Mouse (Mus musculus) neural tube, embryonic 11.5 days (tissue): ENCODE measurements around the gene Adgrv1. TPM values are rescaled to one million over a fixed set of nuclear protein-coding genes. Genes with fewer than 3 reads are reported as not detected.

Experiments
- ATAC-seq: fragments of 200-750 bp; cut with Nextera tagmentation; 2 replicates; pipeline ENCODE4 v1.8.0; 2017; ENCODE audit warnings: moderate number of reproducible peaks, mild to moderate bottlenecking, moderate TSS enrichment, moderate library complexity; ENCODE audit not compliant: insufficient read depth, low FRiP score, low TSS enrichment
- DNase-seq: peaks from one replicate; pipeline ENCODE4 v3.0.0-alpha.2; 2015; ENCODE audit warnings: low spot score
- H3K27ac ChIP-seq: fragments of 300-500 bp; sonication (generic); 2 replicates; pipeline ENCODE4 v1.5.1; 2014; ENCODE audit warnings: low read depth, mild to moderate bottlenecking, low read length
- H3K27me3 ChIP-seq: fragments of 300-500 bp; sonication (generic); 2 replicates; pipeline ENCODE4 v1.6.1; 2014; ENCODE audit warnings: mild to moderate bottlenecking, low read length, mixed read lengths; ENCODE audit not compliant: control insufficient read depth, insufficient read depth
- H3K36me3 ChIP-seq: fragments of 300-500 bp; sonication (generic); 2 replicates; pipeline ENCODE4 v1.6.1; 2014; ENCODE audit warnings: mild to moderate bottlenecking, low read length, moderate library complexity, mixed read lengths; ENCODE audit not compliant: control insufficient read depth, insufficient read depth
- H3K4me1 ChIP-seq: fragments of 300-500 bp; sonication (generic); 2 replicates; pipeline ENCODE4 v1.6.1; 2014; ENCODE audit warnings: low read length, mixed read lengths; ENCODE audit not compliant: control insufficient read depth, insufficient read depth
- H3K4me2 ChIP-seq: fragments of 300-500 bp; sonication (generic); 2 replicates; pipeline ENCODE4 v1.6.1; 2014; ENCODE audit warnings: low read depth, mild to moderate bottlenecking, moderate library complexity
- H3K4me3 ChIP-seq: fragments of 300-500 bp; sonication (generic); 2 replicates; pipeline ENCODE4 v1.5.1; 2014; ENCODE audit warnings: low read depth, low read length
- H3K9ac ChIP-seq: fragments of 300-500 bp; sonication (generic); 2 replicates; pipeline ENCODE4 v1.6.1; 2014; ENCODE audit warnings: mild to moderate bottlenecking, low read length
- H3K9me3 ChIP-seq: fragments of 300-500 bp; sonication (generic); 2 replicates; pipeline ENCODE4 v1.6.1; 2016; ENCODE audit warnings: low read length; ENCODE audit not compliant: control insufficient read depth
- WGBS: fragments of 180-500 bp; shearing (Covaris S2); extraction: QIAGEN DNeasy Blood & Tissue Kit; methylation state at CpG from one replicate; pipeline ENCODE4 v1.1.7; 2014; 5-methylcytosine and 5-hydroxymethylcytosine counted together
- polyA plus RNA-seq: library from polyadenylated mRNA; unstranded; fragments of >200 nt; fragmentation: Nextera tagmentation; extraction: Ambion mirVana; gene quantifications from 2 replicates; pipeline ENCODE4 v1.2.1, GENCODE M21; 2014

The Adgrv1 gene
- polyA plus RNA-seq, 1 experiment from 2014 or later, result 35.1 TPM

- no peak for DNase-seq
Measured at GRCm38 (mm10) chr13:81328181-81328580, 304.8 kb downstream of the Adgrv1 start.

DNA sequence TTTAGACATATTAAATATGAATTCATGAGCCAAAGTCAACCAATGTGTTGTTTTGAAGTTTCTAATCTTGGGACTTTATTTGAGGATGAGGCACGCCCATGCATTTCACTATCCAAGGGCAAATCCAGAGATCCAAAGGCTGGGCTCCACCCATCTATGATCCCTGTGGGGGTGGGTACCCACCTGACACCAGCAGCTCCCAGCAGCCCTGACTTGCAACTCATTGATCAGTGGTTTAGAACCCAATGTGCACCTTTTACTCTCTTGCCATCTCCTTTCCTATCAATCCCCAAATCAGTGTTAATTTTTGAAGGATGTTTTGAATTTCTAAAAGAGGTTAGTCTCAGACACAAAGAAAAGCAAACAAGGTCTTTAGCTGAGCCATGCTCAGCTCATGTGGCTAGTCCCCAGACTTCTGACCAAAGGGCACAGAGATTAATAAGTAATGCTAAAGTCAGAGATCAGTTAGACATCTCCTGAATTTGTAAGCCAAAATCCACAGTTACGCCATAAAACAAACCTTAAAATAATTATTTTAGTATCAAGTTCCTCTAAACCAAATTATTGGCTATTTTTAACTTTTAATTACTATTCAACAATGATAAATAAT, 307.2 kb downstream of the Adgrv1 start:
- H3K9ac ChIP-seq, result no peak overlapping the region
- ATAC-seq, result no peak

More at GRCm38 (mm10) chr13:81328181-81328580, 304.8 kb downstream of the Adgrv1 start:
- Histone ChIP-seq H3K27me3 (no peaks in the 10 kb centered on the region), H3K36me3 (no peaks in the 10 kb centered on the region), H3K4me3 (no peak overlapping the region), H3K4me1 (no peaks in the 10 kb centered on the region), H3K9me3 (no peaks in the 10 kb centered on the region), H3K27ac (no peak overlapping the region), H3K9ac (no peak overlapping the region), H3K4me2 (no peak overlapping the region)
- ATAC-seq, result no peak
- WGBS, result 91% methylated on average over 1 of the region's 1 CpGs

GRCm38 (mm10) chr13:81323546-81324316, 309.2 kb downstream of the Adgrv1 start:
- H3K4me1 ChIP-seq, result no peaks in the 10 kb centered on the region
- H3K4me2 ChIP-seq, result no peak overlapping the region

More for the DNA sequence above, 307.2 kb downstream of the Adgrv1 start:
- H3K27ac ChIP-seq, result no peak overlapping the region
- H3K4me3 ChIP-seq, result no peak overlapping the region
- no peaks in the 10 kb centered on the region for H3K36me3 ChIP-seq
- 95% methylated on average over 2 of the region's 2 CpGs for WGBS
- H3K4me2 ChIP-seq, result no peak overlapping the region
- H3K4me1 ChIP-seq, result no peaks in the 10 kb centered on the region
- no peak for DNase-seq
- no peaks in the 10 kb centered on the region for H3K9me3 ChIP-seq
- H3K27me3 ChIP-seq, result no peaks in the 10 kb centered on the region

GRCm38 (mm10) chr13:81316581-81316980, 316.4 kb downstream of the Adgrv1 start:
- WGBS, result 82% methylated on average over 4 of the region's 4 CpGs
- no peak overlapping the region for H3K4me2 ChIP-seq

More at GRCm38 (mm10) chr13:81323546-81324316, 309.2 kb downstream of the Adgrv1 start:
- WGBS, result 95% methylated on average over 3 of the region's 3 CpGs
- H3K4me3 ChIP-seq, result no peak overlapping the region
- H3K27me3 ChIP-seq, result no peaks in the 10 kb centered on the region
- H3K9ac ChIP-seq, result no peak overlapping the region
- H3K27ac ChIP-seq, result no peak overlapping the region
- no peaks in the 10 kb centered on the region for H3K36me3 ChIP-seq
- no peak for DNase-seq
- no peak for ATAC-seq
- H3K9me3 ChIP-seq, result no peaks in the 10 kb centered on the region

DNA sequence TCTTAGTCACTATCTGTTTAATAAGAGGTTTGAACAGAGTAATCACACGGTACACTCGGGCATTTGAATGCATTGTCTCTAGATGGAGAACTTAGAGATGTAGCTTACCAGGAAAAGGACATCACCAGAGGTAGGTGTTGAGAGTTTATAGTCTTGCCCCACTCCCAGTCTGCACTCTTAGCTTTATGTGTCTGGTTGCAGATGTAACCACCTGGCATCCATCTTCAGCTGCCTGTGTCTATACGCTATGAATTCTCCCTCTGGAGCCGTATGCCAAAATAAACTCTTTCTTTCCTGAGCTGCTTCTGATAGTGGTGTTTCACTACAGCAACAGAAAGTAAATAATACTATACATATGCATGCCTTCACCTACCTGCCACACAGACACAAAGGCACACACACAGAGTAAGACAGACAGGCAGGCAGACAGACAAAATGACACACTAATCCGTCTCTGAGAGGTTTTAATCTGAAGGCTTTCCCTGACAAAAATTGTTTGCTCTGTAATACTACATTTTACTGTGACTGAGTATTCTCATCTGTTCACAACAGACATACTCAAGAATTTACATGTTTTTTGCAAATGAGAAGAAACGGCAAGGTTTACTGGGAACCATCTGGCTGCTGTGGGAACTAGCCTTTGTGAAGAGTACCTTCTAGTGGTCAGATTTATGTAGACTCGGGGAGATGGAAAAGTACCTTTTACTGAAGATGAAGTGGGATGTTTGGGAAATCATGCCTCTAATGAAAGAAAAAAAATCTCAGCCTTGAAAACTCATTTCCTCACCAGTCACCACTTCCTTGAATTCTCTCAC, 318.4 kb downstream of the Adgrv1 start:
- H3K9me3 ChIP-seq, result no peaks in the 10 kb centered on the region
- WGBS, result 75% methylated on average over 7 of the region's 7 CpGs
- ATAC-seq, result no peak
- DNase-seq, result no peak
- H3K27ac ChIP-seq, result no peak overlapping the region
- H3K36me3 ChIP-seq, result no peaks in the 10 kb centered on the region
- no peak overlapping the region for H3K4me2 ChIP-seq
- no peaks in the 10 kb centered on the region for H3K4me1 ChIP-seq
- H3K4me3 ChIP-seq, result no peak overlapping the region
- H3K9ac ChIP-seq, result no peak overlapping the region
- H3K27me3 ChIP-seq, result no peaks in the 10 kb centered on the region

More at GRCm38 (mm10) chr13:81316581-81316980, 316.4 kb downstream of the Adgrv1 start:
- Histone ChIP-seq H3K4me1 (no peaks in the 10 kb centered on the region), H3K9ac (no peak overlapping the region), H3K27me3 (no peaks in the 10 kb centered on the region), H3K4me3 (no peak overlapping the region), H3K9me3 (no peaks in the 10 kb centered on the region), H3K36me3 (no peaks in the 10 kb centered on the region), H3K27ac (no peak overlapping the region)
- ATAC-seq (no peak), DNase-seq (no peak)

DNA sequence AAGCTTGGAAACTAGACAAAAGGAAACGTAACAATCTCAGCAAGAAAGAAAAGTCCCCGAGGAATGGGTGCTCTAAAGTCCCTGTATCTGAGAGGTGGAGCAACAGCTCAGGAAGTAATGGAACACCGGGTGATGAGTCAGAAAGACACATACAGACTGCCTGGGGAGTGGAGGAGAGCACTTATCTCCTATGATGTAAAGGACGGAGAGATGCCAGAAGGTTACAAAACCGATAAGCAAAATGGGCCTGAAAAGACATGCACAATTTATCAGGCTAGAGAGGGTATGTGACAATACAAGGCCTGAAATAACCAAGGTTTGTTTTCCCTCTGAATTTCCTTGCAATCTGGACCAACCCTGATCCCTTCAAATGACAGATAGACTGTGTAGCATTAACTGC, 320.8 kb downstream of the Adgrv1 start:
- no peak overlapping the region for H3K27ac ChIP-seq
- H3K9ac ChIP-seq, result no peak overlapping the region
- ATAC-seq (no peak), DNase-seq (no peak)
- H3K36me3 ChIP-seq, result no peaks in the 10 kb centered on the region
- no peaks in the 10 kb centered on the region for H3K4me1 ChIP-seq
- WGBS, result 72% methylated on average over 5 of the region's 5 CpGs
- H3K9me3 ChIP-seq, result no peaks in the 10 kb centered on the region
- H3K27me3 ChIP-seq, result no peaks in the 10 kb centered on the region
- H3K4me3 ChIP-seq, result no peak overlapping the region
- H3K4me2 ChIP-seq, result no peak overlapping the region

DNA sequence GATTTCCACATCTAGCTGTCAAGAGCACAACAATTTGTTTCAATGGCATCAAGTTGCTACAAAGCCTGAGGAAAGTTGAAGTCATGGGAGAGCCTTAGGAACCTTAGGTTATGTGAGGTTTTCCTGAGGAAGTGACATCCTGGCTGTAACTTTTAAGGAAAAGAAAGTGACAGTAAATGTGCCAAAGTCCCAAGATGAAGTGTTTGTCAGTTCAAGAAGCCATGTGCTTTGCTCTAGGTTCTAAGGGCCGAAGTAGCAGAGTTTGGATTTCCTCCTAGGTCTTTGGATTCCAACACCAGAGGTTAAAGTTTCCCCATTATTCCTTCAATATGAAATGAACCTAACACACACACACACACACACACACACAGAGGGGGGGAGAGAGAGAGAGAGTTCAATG, 332.1 kb downstream of the Adgrv1 start:
- Histone ChIP-seq H3K27ac (no peak overlapping the region), H3K4me2 (no peak overlapping the region), H3K9me3 (no peaks in the 10 kb centered on the region), H3K9ac (no peak overlapping the region), H3K4me3 (no peak overlapping the region), H3K27me3 (no peaks in the 10 kb centered on the region), H3K36me3 (no peaks in the 10 kb centered on the region), H3K4me1 (no peaks in the 10 kb centered on the region)
- no peak for ATAC-seq
- DNase-seq, result no peak
- 77% methylated on average over 1 of the region's 1 CpGs for WGBS

DNA sequence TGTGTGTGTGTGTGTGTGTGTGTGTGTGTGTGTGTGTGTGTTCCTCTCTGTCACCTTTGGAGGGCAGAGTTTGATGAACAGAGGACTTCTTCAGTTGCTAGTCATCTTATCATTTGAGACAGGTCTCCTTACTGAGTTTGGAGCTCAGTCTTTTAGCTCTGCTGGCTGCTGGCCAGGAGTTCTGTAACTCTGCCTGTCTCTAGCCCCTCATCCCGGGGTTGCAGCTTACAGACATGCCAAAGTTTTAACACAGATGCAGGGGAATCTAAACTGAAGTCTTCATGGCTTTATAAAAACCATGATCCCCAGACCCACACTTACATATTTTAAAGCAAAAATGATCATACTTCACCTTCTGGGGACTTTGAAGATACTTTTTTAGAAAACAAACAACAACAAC, 338.8 kb downstream of the Adgrv1 start:
- H3K36me3 ChIP-seq, result no peaks in the 10 kb centered on the region
- ATAC-seq (no peak), DNase-seq (no peak)
- WGBS, result 83% methylated on average over 1 of the region's 1 CpGs
- H3K4me3 ChIP-seq, result no peak overlapping the region
- no peaks in the 10 kb centered on the region for H3K9me3 ChIP-seq
- no peaks in the 10 kb centered on the region for H3K4me1 ChIP-seq
- H3K27ac ChIP-seq, result no peak overlapping the region
- no peaks in the 10 kb centered on the region for H3K27me3 ChIP-seq
- H3K4me2 ChIP-seq, result no peak overlapping the region
- no peak overlapping the region for H3K9ac ChIP-seq
